Mouse (Mus musculus) myocyte (in vitro differentiated cells): Measurements from ENCODE around the gene Thegl. TPM values are rescaled to one million over a fixed set of nuclear protein-coding genes. Genes with fewer than 3 reads are reported as not detected.

Experiments
- H3K27me3 ChIP-seq: one replicate; pipeline ENCODE4 v1.6.1; 2011; ENCODE audit not compliant: control insufficient read depth, insufficient read depth, insufficient read length
- H3K36me3 ChIP-seq: one replicate; pipeline ENCODE4 v1.6.1; 2011; ENCODE audit not compliant: control insufficient read depth, insufficient read depth
- H3K4me2 ChIP-seq: one replicate; pipeline ENCODE4 v1.6.1; 2011; ENCODE audit warnings: low read depth, control low read depth
- H3K4me3 ChIP-seq: one replicate; pipeline ENCODE4 v1.5.1; 2011; ENCODE audit warnings: mild to moderate bottlenecking, control low read depth, moderate library complexity
- H3K79me2 ChIP-seq: one replicate; pipeline ENCODE4 v1.6.1; 2011; ENCODE audit not compliant: control insufficient read depth, insufficient read depth
- H3ac ChIP-seq: one replicate; pipeline ENCODE4 v1.6.1; 2011; ENCODE audit not compliant: control insufficient read depth, insufficient read length
- CEBPB ChIP-seq: IDR thresholded peaks from 2 replicates; pipeline ENCODE4 v1.6.1; 2011; ENCODE audit warnings: mild to moderate bottlenecking, moderate library complexity; ENCODE audit not compliant: poor library complexity, insufficient read depth, severe bottlenecking
- E2F4 ChIP-seq: IDR thresholded peaks from one replicate; pipeline ENCODE4 v1.6.1; 2011; ENCODE audit warnings: mild to moderate bottlenecking, control low read depth, moderate library complexity; ENCODE audit not compliant: insufficient read depth
- MAX ChIP-seq: IDR thresholded peaks from one replicate; pipeline ENCODE4 v1.6.1; 2011; ENCODE audit warnings: low read depth, mild to moderate bottlenecking, control low read depth
- MYOD1 ChIP-seq, 3 experiments: IDR thresholded peaks; one replicate each; pipeline ENCODE4 v1.6.1; 2011; ENCODE audit warnings: control low read depth in 2 of 3, low read depth in 2 of 3, mild to moderate bottlenecking in 2 of 3, moderate library complexity in 1 of 3; ENCODE audit not compliant: insufficient read length in 2 of 3, control insufficient read depth in 1 of 3
- MYOG ChIP-seq, 3 experiments: IDR thresholded peaks; one replicate each; pipeline ENCODE4 v1.6.1; 2011; ENCODE audit warnings: control low read depth in 2 of 3, low read depth in 2 of 3, mild to moderate bottlenecking in 2 of 3; ENCODE audit not compliant: insufficient read length in 2 of 3, control insufficient read depth in 1 of 3, insufficient read depth in 1 of 3
- POLR2A ChIP-seq: IDR thresholded peaks from one replicate; pipeline ENCODE4 v1.6.1; 2011; ENCODE audit warnings: low read depth, mild to moderate bottlenecking, control low read depth, moderate library complexity; ENCODE audit not compliant: insufficient read length
- POLR2AphosphoS2 ChIP-seq: IDR thresholded peaks from one replicate; pipeline ENCODE4 v1.6.1; 2011; ENCODE audit warnings: low read depth, control low read depth; ENCODE audit not compliant: insufficient read length
- REST ChIP-seq: IDR thresholded peaks from one replicate; pipeline ENCODE4 v1.6.1; 2011; ENCODE audit warnings: mild to moderate bottlenecking, control low read depth, moderate library complexity; ENCODE audit not compliant: insufficient read depth, insufficient read length
- SRF ChIP-seq: IDR thresholded peaks from one replicate; pipeline ENCODE4 v1.6.1; 2011; ENCODE audit warnings: low read depth; ENCODE audit not compliant: control insufficient read depth, insufficient read length
- TCF12 ChIP-seq: IDR thresholded peaks from one replicate; pipeline ENCODE4 v1.6.1; 2011; ENCODE audit warnings: mild to moderate bottlenecking, control low read depth; ENCODE audit not compliant: poor library complexity, insufficient read depth, severe bottlenecking
- TCF3 ChIP-seq: IDR thresholded peaks from one replicate; pipeline ENCODE4 v1.6.1; 2011; ENCODE audit warnings: low read depth, control low read depth; ENCODE audit not compliant: insufficient read length
- USF1 ChIP-seq: IDR thresholded peaks from one replicate; pipeline ENCODE4 v1.6.1; 2011; ENCODE audit warnings: low read depth, mild to moderate bottlenecking, control low read depth, moderate library complexity
- polyA plus RNA-seq: library from polyadenylated mRNA; unstranded; fragments of >200 nt; fragmentation: generic; extraction: Trizol; gene quantifications from one replicate; pipeline ENCODE4 v1.2.1, GENCODE M21; 2012; ENCODE audit warnings: missing spikeins

The Thegl gene
- polyA plus RNA-seq, 1 experiment, result not detected

GRCm38 (mm10) chr5:77102522-77103365 is 86.9 kb downstream of the Thegl start:
- TF ChIP-seq POLR2AphosphoS2 (no peak), CEBPB (no peak), MAX (no peak), MYOG (IDR thresholded peaks at IDR 0.05; ENCODE audit: control insufficient read depth in 1 of 3, insufficient read depth in 1 of 3, insufficient read length in 2 of 3, low read depth in 2 of 3) (no peak), USF1 (no peak), SRF (no peak), REST (no peak), TCF3 (no peak), E2F4 (no peak), TCF12 (no peak), POLR2A (no peak), MYOD1 (IDR thresholded peaks at IDR 0.05; ENCODE audit: control insufficient read depth in 1 of 3, insufficient read length in 2 of 3, low read depth in 2 of 3) (no peak)
- Histone ChIP-seq H3K36me3 (no peaks in the 10 kb centered on the region), H3K27me3 (no peaks in the 10 kb centered on the region), H3K4me3 (no peak overlapping the region), H3K79me2 (no peaks in the 10 kb centered on the region), H3ac (no peak overlapping the region), H3K4me2 (no peak overlapping the region)

- Histone ChIP-seq H3K4me3 (no peak overlapping the region), H3ac (no peak overlapping the region), H3K4me2 (no peak overlapping the region), H3K36me3 (no peaks in the 10 kb centered on the region), H3K79me2 (no peaks in the 10 kb centered on the region), H3K27me3 (no peaks in the 10 kb centered on the region)
- TF ChIP-seq MYOD1 (IDR thresholded peaks at IDR 0.05; ENCODE audit: control insufficient read depth in 1 of 3, insufficient read length in 2 of 3, low read depth in 2 of 3), result no peak
Measured at GRCm38 (mm10) chr5:77107146-77107822, 91.5 kb downstream of the Thegl start.

DNA sequence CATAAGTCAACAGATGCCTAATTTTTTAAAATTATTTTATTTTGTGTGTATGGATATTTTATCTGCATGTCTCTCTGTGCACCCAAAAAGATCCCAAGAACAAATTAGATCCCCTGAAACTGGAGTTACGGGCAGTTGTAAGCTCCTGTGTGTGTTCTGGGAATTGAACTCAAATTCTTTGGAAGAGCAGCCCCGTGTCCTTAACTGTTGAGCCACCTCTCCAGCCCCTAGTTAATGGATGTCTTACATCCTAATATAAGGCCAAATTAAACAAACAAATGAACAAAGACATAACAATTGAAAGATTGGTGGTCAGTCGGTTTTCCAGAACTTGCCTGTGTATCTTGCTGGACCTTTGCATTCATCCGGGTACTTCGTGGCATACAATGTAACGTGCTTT is 93.0 kb downstream of the Thegl start:
- H3K27me3 ChIP-seq, result no peaks in the 10 kb centered on the region
- TF ChIP-seq TCF3 (no peak), POLR2A (no peak), MYOD1 (IDR thresholded peaks at IDR 0.05; ENCODE audit: control insufficient read depth in 1 of 3, insufficient read length in 2 of 3, low read depth in 2 of 3) (no peak), SRF (no peak), E2F4 (no peak), MAX (no peak), TCF12 (no peak), USF1 (no peak), MYOG (IDR thresholded peaks at IDR 0.05; ENCODE audit: control insufficient read depth in 1 of 3, insufficient read depth in 1 of 3, insufficient read length in 2 of 3, low read depth in 2 of 3) (no peak), POLR2AphosphoS2 (no peak)

GRCm38 (mm10) chr5:77109814-77110213 is 94.0 kb downstream of the Thegl start:
- no peaks in the 10 kb centered on the region for H3K27me3 ChIP-seq
- no peak for TF ChIP-seq TCF12
- no peak for TF ChIP-seq MAX
- no peak for TF ChIP-seq POLR2A
- TF ChIP-seq TCF3, result no peak
- TF ChIP-seq USF1, result no peak
- TF ChIP-seq MYOD1 (IDR thresholded peaks at IDR 0.05; ENCODE audit: control insufficient read depth in 1 of 3, insufficient read length in 2 of 3, low read depth in 2 of 3), result no peak
- no peak for TF ChIP-seq REST
- no peak for TF ChIP-seq CEBPB
- TF ChIP-seq E2F4, result no peak
- TF ChIP-seq POLR2AphosphoS2, result no peak
- TF ChIP-seq MYOG (IDR thresholded peaks at IDR 0.05; ENCODE audit: control insufficient read depth in 1 of 3, insufficient read depth in 1 of 3, insufficient read length in 2 of 3, low read depth in 2 of 3), result no peak
- H3ac ChIP-seq, result no peak overlapping the region
- no peak overlapping the region for H3K4me3 ChIP-seq
- no peak overlapping the region for H3K4me2 ChIP-seq
- no peaks in the 10 kb centered on the region for H3K36me3 ChIP-seq
- H3K79me2 ChIP-seq, result no peaks in the 10 kb centered on the region

More for the DNA sequence above, 93.0 kb downstream of the Thegl start:
- Histone ChIP-seq H3ac (no peak overlapping the region), H3K79me2 (no peaks in the 10 kb centered on the region), H3K36me3 (no peaks in the 10 kb centered on the region), H3K4me2 (no peak overlapping the region), H3K4me3 (no peak overlapping the region)

Other genes starting within 250 kb of the Thegl start
- 6.1 TPM for gene Aasdh, start 110.5 kb upstream of the Thegl start, polyA plus RNA-seq
- 69.9 TPM for gene Paics, start 64.7 kb upstream of the Thegl start, polyA plus RNA-seq
- gene Ppat, start 64.4 kb upstream of the Thegl start, polyA plus RNA-seq, result 6.9 TPM
- 54.2 TPM for gene Srp72, start 41.3 kb upstream of the Thegl start, polyA plus RNA-seq
- gene Arl9, start 12.0 kb upstream of the Thegl start, polyA plus RNA-seq, result not detected
- 0.68 TPM for gene Hopx, start 99.1 kb downstream of the Thegl start, polyA plus RNA-seq
- not detected for gene Spink2, start 195.4 kb downstream of the Thegl start, polyA plus RNA-seq
- gene Rest, start 249.5 kb downstream of the Thegl start, polyA plus RNA-seq, result 7.2 TPM